Mouse (Mus musculus) ES-Bruce4 (cell line): Measurements from ENCODE around the gene Sgip1.

Source experiments
- CTCF ChIP-seq: IDR thresholded peaks from one replicate; pipeline ENCODE4 v1.8.1; 2011; ENCODE audit warnings: low read depth, low read length
- EP300 ChIP-seq: IDR thresholded peaks from 2 replicates; pipeline ENCODE4 v1.6.1; 2011; ENCODE audit warnings: low read depth, low read length; ENCODE audit not compliant: insufficient read depth
- POLR2A ChIP-seq: IDR thresholded peaks from one replicate; pipeline ENCODE4 v1.8.1; 2011; ENCODE audit warnings: low read length; ENCODE audit not compliant: insufficient read depth

DNA sequence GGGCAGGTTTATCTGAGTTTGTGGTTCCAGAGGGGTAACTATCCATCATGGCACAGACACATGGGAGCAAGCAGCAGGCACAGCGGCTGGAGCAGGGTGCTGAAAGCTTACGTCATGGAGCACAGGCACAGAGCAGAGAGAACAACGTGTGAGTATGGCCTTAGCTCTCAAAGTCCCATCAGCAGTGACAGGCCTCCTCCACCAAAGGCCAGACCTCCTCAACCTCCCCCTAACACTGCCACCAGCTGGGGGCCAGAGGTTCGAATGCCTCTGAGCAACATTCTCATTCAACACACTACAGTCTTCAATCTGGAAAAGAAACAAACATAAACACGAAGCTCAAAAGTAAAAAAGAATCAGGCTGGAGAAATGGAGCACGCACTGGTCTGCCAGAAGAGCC lies 247.4 kb downstream of the Sgip1 start:
- TF ChIP-seq POLR2A: no peak
- no peak for TF ChIP-seq CTCF
- no peak for TF ChIP-seq EP300
